Mouse (Mus musculus) small intestine, adult 2 months (tissue): ENCODE measurements around the gene Nlrc4. TPM values are rescaled to one million over a fixed set of nuclear protein-coding genes. Genes with fewer than 3 reads are reported as not detected.

Experiments used
- H3K27ac ChIP-seq: fragments of 200-500 bp; 2 replicates; pipeline ENCODE4 v1.5.1; 2012; ENCODE audit warnings: low read depth, low read length, control low read depth, inconsistent platforms; ENCODE audit not compliant: insufficient read depth
- H3K27me3 ChIP-seq: fragments of 200-500 bp; 2 replicates; pipeline ENCODE4 v1.6.1; 2012; ENCODE audit warnings: mild to moderate bottlenecking, moderate library complexity, low read length, inconsistent platforms; ENCODE audit not compliant: control insufficient read depth, insufficient read depth
- H3K36me3 ChIP-seq: fragments of 200-500 bp; 2 replicates; pipeline ENCODE4 v1.6.1; 2012; ENCODE audit warnings: mild to moderate bottlenecking, low read length, control low read depth, inconsistent platforms; ENCODE audit not compliant: control insufficient read depth, insufficient read depth
- H3K4me1 ChIP-seq: fragments of 200-500 bp; 2 replicates; pipeline ENCODE4 v1.6.1; 2012; ENCODE audit warnings: low read length, inconsistent platforms, mixed read lengths; ENCODE audit not compliant: control insufficient read depth, insufficient read depth, insufficient read length
- H3K4me3 ChIP-seq: fragments of 200-500 bp; 2 replicates; pipeline ENCODE4 v1.5.1; 2012; ENCODE audit warnings: low read depth, mild to moderate bottlenecking, control low read depth, inconsistent platforms, low read length, moderate library complexity
- CTCF ChIP-seq: fragments of 200-500 bp; IDR thresholded peaks from 2 replicates; pipeline ENCODE4 v1.5.1; 2012; ENCODE audit warnings: low read depth, mild to moderate bottlenecking, control low read depth, inconsistent platforms, low read length, moderate library complexity, mixed read lengths; ENCODE audit not compliant: insufficient replicate concordance, insufficient read length; ENCODE audit errors: extremely low read depth
- POLR2A ChIP-seq: fragments of 200-500 bp; IDR thresholded peaks from 2 replicates; pipeline ENCODE4 v1.6.1; 2012; ENCODE audit warnings: low read depth, mild to moderate bottlenecking, control low read depth, inconsistent platforms, low read length, moderate library complexity
- WGBS: fragments of 180-500 bp; shearing (Covaris S2); methylation state at CpG from one replicate; pipeline ENCODE4 v1.1.7; 2018; 5-methylcytosine and 5-hydroxymethylcytosine counted together
- polyA plus RNA-seq: library from polyadenylated mRNA; depleted of rRNA; stranded (reverse); fragments of >200 nt; gene quantifications from 2 replicates; pipeline ENCODE4 v1.2.3, GENCODE M21; 2012; rRNA removed

Gene Nlrc4
- polyA plus RNA-seq, 1 experiment: 6.9 TPM

DNA sequence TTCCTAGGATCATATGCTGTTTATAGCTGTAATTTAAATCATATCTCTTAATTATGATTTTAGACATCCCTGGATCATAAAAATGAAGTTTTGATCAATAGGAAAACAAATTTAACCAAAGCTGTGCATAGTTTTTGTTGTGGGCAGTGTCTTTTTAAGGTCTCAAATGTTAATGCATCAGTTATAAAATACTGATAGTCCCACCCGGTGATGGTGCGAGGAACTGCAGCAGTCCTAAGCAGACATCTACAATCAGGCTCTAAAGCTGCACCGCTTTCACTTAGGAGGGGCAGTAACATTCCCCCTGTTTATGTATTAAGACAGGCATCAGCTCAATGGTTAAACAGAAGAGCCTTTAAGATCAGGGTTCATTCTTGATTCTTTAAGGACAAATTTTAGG, 69.1 kb downstream of the Nlrc4 start:
- TF ChIP-seq CTCF (no peak), POLR2A (no peak)
- no peak overlapping the region for H3K27ac ChIP-seq
- 79% methylated on average over 3 of the region's 3 CpGs for WGBS
- H3K4me1 ChIP-seq: no peaks in the 10 kb centered on the region
- H3K36me3 ChIP-seq: peaks cover 30% of the 10 kb centered on the region
- H3K27me3 ChIP-seq: no peaks in the 10 kb centered on the region
- H3K4me3 ChIP-seq: no peak overlapping the region

- H3K36me3 ChIP-seq: peaks cover 48% of the 10 kb centered on the region
Observed at GRCm38 (mm10) chr17:74386657-74387056, 72.3 kb downstream of the Nlrc4 start.

DNA sequence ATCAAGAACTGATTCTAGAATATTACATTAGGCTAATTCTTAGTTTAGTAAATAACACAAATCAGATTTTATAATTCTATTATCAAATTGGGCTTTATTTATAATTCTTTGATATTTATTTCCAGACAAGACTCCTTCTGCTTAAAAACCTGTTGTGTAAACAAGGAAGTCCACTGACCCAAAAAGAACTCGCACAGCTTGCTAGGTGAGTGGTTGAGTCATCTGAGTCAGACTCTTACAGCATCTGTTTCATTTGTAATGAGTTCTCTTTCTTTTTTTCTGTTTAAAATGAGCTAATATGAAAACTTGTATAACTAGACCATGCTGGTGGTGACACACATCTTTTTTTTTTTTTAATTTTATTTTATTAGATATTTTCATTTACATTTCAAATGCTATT, 82.0 kb downstream of the Nlrc4 start:
- WGBS: 50% methylated on average over 1 of the region's 1 CpGs
- Histone ChIP-seq H3K27ac (no peak overlapping the region), H3K27me3 (no peaks in the 10 kb centered on the region), H3K4me3 (no peak overlapping the region), H3K36me3 (peaks cover 44% of the 10 kb centered on the region), H3K4me1 (no peaks in the 10 kb centered on the region)
- TF ChIP-seq CTCF (no peak), POLR2A (no peak)

More at GRCm38 (mm10) chr17:74386657-74387056, 72.3 kb downstream of the Nlrc4 start:
- no peaks in the 10 kb centered on the region for H3K27me3 ChIP-seq
- no peaks in the 10 kb centered on the region for H3K4me1 ChIP-seq
- TF ChIP-seq CTCF: no peak
- TF ChIP-seq POLR2A: no peak
- H3K4me3 ChIP-seq: no peak overlapping the region
- no peak overlapping the region for H3K27ac ChIP-seq

Other genes starting within 250 kb of the Nlrc4 start
- gene Memo1, start 163.6 kb downstream of the Nlrc4 start, polyA plus RNA-seq: 11.0 and 11.6 TPM in 2 replicates
- 10.3 and 17.8 TPM in 2 replicates for gene Dpy30, start 135.2 kb downstream of the Nlrc4 start, polyA plus RNA-seq
- gene Spast, start 120.2 kb downstream of the Nlrc4 start, polyA plus RNA-seq: 3.6 and 7.0 TPM in 2 replicates
- gene Slc30a6, start 63.5 kb downstream of the Nlrc4 start, polyA plus RNA-seq: 9.6 and 14.6 TPM in 2 replicates
- gene Yipf4, start 30.4 kb upstream of the Nlrc4 start, polyA plus RNA-seq: 83.8 and 179 TPM in 2 replicates
- gene Birc6, start 69.2 kb upstream of the Nlrc4 start, polyA plus RNA-seq: 31.8 and 80.8 TPM in 2 replicates